Comparison of ENCODE assay signal across 20 mouse cellular contexts in the genomic region with DNA sequence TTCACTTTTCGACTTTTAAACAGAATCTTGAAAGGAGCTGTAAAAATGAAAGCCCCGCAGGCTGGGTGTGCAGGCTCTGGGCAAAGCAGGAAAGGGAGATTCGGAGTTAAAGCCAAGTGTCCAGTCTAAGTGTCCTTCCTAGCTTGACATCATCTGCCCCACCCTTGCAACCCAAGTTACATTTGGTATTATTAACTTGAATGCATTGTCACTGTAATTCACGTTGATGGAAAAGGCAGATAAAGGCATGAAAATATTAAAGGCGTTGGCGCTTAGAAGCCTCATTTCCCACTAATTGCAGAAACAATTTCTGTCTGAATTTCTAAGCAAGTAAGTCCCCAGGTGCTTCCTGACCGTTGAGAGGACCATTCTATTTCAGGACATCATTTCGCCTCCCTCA. TPM values are rescaled to one million over a fixed set of nuclear protein-coding genes. Genes with fewer than 3 reads are reported as not detected.
A peak's percentile ranks its signal among the peaks of the same experiment; 100 is the strongest.
DNase-seq lines count a peak whose midpoint lies in the region; ATAC-seq and TF ChIP-seq lines count a peak whose summit lies in the region.
"Had no signal": no experiment of that assay in that cellular context is flagged by ENCODE, and none has a peak within 500 bp of the region (broad histone marks: within the 10 kb centered on the region; RNA-seq: fewer than 3 reads in every experiment).

No protein-coding gene starts in this region.

- no peaks in the 10 kb centered on the region for H3K79me2 ChIP-seq in CH12.LX (replicated peaks; ENCODE audit: control insufficient read depth, extremely low read depth, insufficient read depth, poor library complexity, severe bottlenecking)

- no peak overlapping the region for H3K9ac ChIP-seq in heart, embryonic 16.5 days (ENCODE audit: low read length)
- no peak overlapping the region for H3K9ac ChIP-seq in CH12.LX (ENCODE audit: insufficient read depth, low read depth)
- no peak overlapping the region for H3K9ac ChIP-seq in hindbrain, embryonic 12.5 days
- H3K9ac ChIP-seq: forebrain, embryonic 15.5 days; hindbrain, embryonic 15.5 days; limb, embryonic 12.5 days; liver, embryonic 14.5 days had no signal

- in situ Hi-C loops in CH12.LX (cut with MboI; ENCODE audit: low pct_ligation_motif_present, low pct_unique_long_range_greater_than_20kb, low sequenced_read_pairs) = no loop called here

- TF ChIP-seq RAD21 in CH12.LX (IDR thresholded peaks at IDR 0.05; ENCODE audit: low read depth, low read length) = no peak

- H3K27me3 ChIP-seq in heart, embryonic 16.5 days (ENCODE audit: control insufficient read depth, insufficient read depth, low read length) = no peaks in the 10 kb centered on the region
- H3K27me3 ChIP-seq in CH12.LX (replicated peaks) = no peaks in the 10 kb centered on the region
- no peaks in the 10 kb centered on the region; the same call in 1 of the 2 replicates for H3K27me3 ChIP-seq in hindbrain, embryonic 12.5 days
- H3K27me3 ChIP-seq: forebrain, embryonic 15.5 days; hindbrain, embryonic 15.5 days had no signal

- no peak overlapping the region for H3K4me3 ChIP-seq in heart, embryonic 16.5 days (ENCODE audit: low read length)
- H3K4me3 ChIP-seq in lung, adult 2 months (replicated peaks; ENCODE audit: extremely low read depth, low read depth, low read length) = no peak overlapping the region
- H3K4me3 ChIP-seq in CH12.LX (replicated peaks in 1 of 3; ENCODE audit: low read depth in 2 of 3, low read length in 2 of 3, poor library complexity in 1 of 3) = no peak overlapping the region
- H3K4me3 ChIP-seq in brown adipose tissue, adult 24 weeks (ENCODE audit: insufficient read depth, low read depth, low read length) = no peak overlapping the region; the same call in 1 of the 2 replicates
- no peak overlapping the region for H3K4me3 ChIP-seq in hindbrain, embryonic 12.5 days
- H3K4me3 ChIP-seq: erythroblast, embryonic 14.5 days; forebrain, embryonic 15.5 days; hindbrain, embryonic 15.5 days; layer of hippocampus, adult 2 months; limb, embryonic 12.5 days had no signal

- H3K36me3 ChIP-seq in heart, embryonic 16.5 days (ENCODE audit: control insufficient read depth, insufficient read depth) = no peaks in the 10 kb centered on the region
- no peaks in the 10 kb centered on the region for H3K36me3 ChIP-seq in CH12.LX (replicated peaks in 1 of 2; ENCODE audit: control insufficient read depth in 1 of 2, insufficient read depth in 1 of 2, low read length in 1 of 2)
- H3K36me3 ChIP-seq in hindbrain, embryonic 12.5 days = no peaks in the 10 kb centered on the region
- H3K36me3 ChIP-seq: hindbrain, embryonic 15.5 days; limb, embryonic 12.5 days had no signal

- H3K4me1 ChIP-seq in heart, embryonic 16.5 days (ENCODE audit: control insufficient read depth, insufficient read depth, low read length) = peaks cover 15% of the 10 kb centered on the region
- H3K4me1 ChIP-seq in lung, adult 2 months (ENCODE audit: control insufficient read depth, insufficient read depth, low read length) = peaks cover 23% of the 10 kb centered on the region
- peaks cover 0 to 12% of the 10 kb centered on the region in 2 experiments; a peak in 2 of 4 replicates for H3K4me1 ChIP-seq in CH12.LX (ENCODE audit: control insufficient read depth in 1 of 2, insufficient read depth in 2 of 2)
- peaks cover 7% of the 10 kb centered on the region for H3K4me1 ChIP-seq in brown adipose tissue, adult 24 weeks (ENCODE audit: control insufficient read depth, insufficient read depth, insufficient read length, low read length)
- H3K4me1 ChIP-seq in hindbrain, embryonic 12.5 days = peaks cover 20% of the 10 kb centered on the region

- no peak overlapping the region for H3K27ac ChIP-seq in heart, embryonic 16.5 days (ENCODE audit: low read length)
- no peak overlapping the region for H3K27ac ChIP-seq in CH12.LX (ENCODE audit: insufficient read depth, low read depth)
- peak overlapping the region; percentile 14; the same call in 1 of the 2 replicates for H3K27ac ChIP-seq in brown adipose tissue, adult 24 weeks (replicated peaks; ENCODE audit: low read depth, low read length)
- H3K27ac ChIP-seq in hindbrain, embryonic 12.5 days = no peak overlapping the region
- H3K27ac ChIP-seq: forebrain, embryonic 15.5 days; hindbrain, embryonic 15.5 days; layer of hippocampus, adult 2 months; limb, embryonic 12.5 days; liver, embryonic 14.5 days had no signal

- TF ChIP-seq POLR2A in lung, adult 2 months (IDR thresholded peaks at IDR 0.05; ENCODE audit: borderline replicate concordance, extremely low read depth, low read depth, low read length) = no peak
- no peak for TF ChIP-seq POLR2A in CH12.LX (IDR thresholded peaks at IDR 0.05; ENCODE audit: low read depth, low read length)

- no peak for ATAC-seq in heart, embryonic 16.5 days (replicated peaks; ENCODE audit: extremely low read depth, insufficient read depth, low FRiP score)
- ATAC-seq in hindbrain, embryonic 12.5 days (ENCODE audit: low FRiP score) = no peak
- ATAC-seq: forebrain, embryonic 15.5 days; intestine, postnatal 0 days had no signal

- no peak for TF ChIP-seq CTCF in lung, adult 2 months (IDR thresholded peaks at IDR 0.05; ENCODE audit: insufficient read depth, low read length)
- no peak for TF ChIP-seq CTCF in CH12.LX (conservative IDR thresholded peaks at IDR 0.05 in 1 of 2, IDR thresholded peaks at IDR 0.05 in 1 of 2; ENCODE audit: low read depth in 2 of 2, low read length in 2 of 2)

- peak overlapping the region; percentile 17; the same call in 1 of the 2 replicates for H3K4me2 ChIP-seq in heart, embryonic 16.5 days (ENCODE audit: low read depth, low read length)
- peak overlapping the region; percentile 81 for H3K4me2 ChIP-seq in CH12.LX (ENCODE audit: insufficient read depth, low read depth, poor library complexity, severe bottlenecking)
- H3K4me2 ChIP-seq in hindbrain, embryonic 12.5 days (replicated peaks) = no peak overlapping the region
- H3K4me2 ChIP-seq: forebrain, embryonic 15.5 days; hindbrain, embryonic 15.5 days; limb, embryonic 12.5 days had no signal

- no peak for DNase-seq in heart, postnatal 4 days
- peak; percentile 28 for DNase-seq in lung, adult 2 months
- no peak for DNase-seq in lung, adult 18-20 months
- DNase-seq in CH12.LX (ENCODE audit: extremely low read depth) = no peak
- DNase-seq in testis, postnatal 14 days (ENCODE audit: low spot score) = no peak
- DNase-seq: adrenal gland, postnatal 10 days; cerebellum, adult 8-10 months; right cerebral cortex, adult 18-20 months; thymus, adult 18-20 months had no signal

- no peaks in the 10 kb centered on the region for H3K9me3 ChIP-seq in heart, embryonic 16.5 days (replicated peaks; ENCODE audit: control insufficient read depth, low read length)
- no peaks in the 10 kb centered on the region for H3K9me3 ChIP-seq in CH12.LX (replicated peaks; ENCODE audit: low read length)
- H3K9me3 ChIP-seq in hindbrain, embryonic 12.5 days (replicated peaks) = no peaks in the 10 kb centered on the region
- H3K9me3 ChIP-seq: forebrain, embryonic 15.5 days; hindbrain, embryonic 15.5 days; limb, embryonic 12.5 days had no signal

- dilution Hi-C loops in CH12.LX (cut with MboI; ENCODE audit: extremely low pct_ligation_motif_present, extremely low pct_unique_long_range_greater_than_20kb, low sequenced_read_pairs) = no loop called here

- 63% methylated on average over 8 of the region's 8 CpGs for WGBS in heart, embryonic 16.5 days
- 21% methylated on average over 8 of the region's 8 CpGs for WGBS in lung, adult 2 months
- WGBS in hindbrain, embryonic 12.5 days = 77% methylated on average over 8 of the region's 8 CpGs

- no peak for TF ChIP-seq EP300 in CH12.LX (IDR thresholded peaks at IDR 0.05; ENCODE audit: low read length)

TF ChIP-seq in CH12.LX, 34 proteins besides CTCF, POLR2A, EP300 and RAD21:
- TF ChIP-seq TBP (conservative IDR thresholded peaks at IDR 0.05; ENCODE audit: low read depth, low read length) (no peak), CHD1 (IDR thresholded peaks at IDR 0.05; ENCODE audit: low read depth, low read length) (no peak), SIN3A (IDR thresholded peaks at IDR 0.05; ENCODE audit: low read length) (no peak), MAZ (IDR thresholded peaks at IDR 0.05; ENCODE audit: low read depth, low read length) (no peak), USF1 (IDR thresholded peaks at IDR 0.05; ENCODE audit: low read depth, low read length) (no peak), NELFE (IDR thresholded peaks at IDR 0.05; ENCODE audit: low read depth, low read length) (no peak)

RNA-seq across cellular contexts. Expression of gene Socs2, which starts 20.6 kb away (rescaled TPM):
- 33.9 and 40.8 TPM in 2 replicates for polyA plus RNA-seq in heart, embryonic 16.5 days (2015; fragmentation: Nextera tagmentation; extraction: Ambion mirVana)
- 100 to 1,000 TPM; 114 to 125 TPM for total RNA-seq in heart, postnatal 4 days (2021)
- 83.1 and 140 TPM in 2 replicates for polyA plus RNA-seq in lung, adult 2 months (2012; rRNA removed)
- total RNA-seq in CH12.LX (2012; rRNA removed) (7.8 and 8.1 TPM in 2 replicates), CH12.LX (2014; rRNA removed) (13.8 and 15.7 TPM in 2 replicates)
- polyA plus RNA-seq in CH12.LX (2012; ENCODE audit: insufficient read length, low read depth) = 12.0 and 16.3 TPM in 2 replicates
- polyA plus RNA-seq in brown adipose tissue, adult 24 weeks (2012; ENCODE audit: insufficient read depth, insufficient read length, missing spikeins) = 2.5 and 3.4 TPM in 2 replicates
- 82.8 and 85.0 TPM in 2 replicates for polyA plus RNA-seq in hindbrain, embryonic 12.5 days (2016; fragmentation: Nextera tagmentation; extraction: Ambion mirVana)
- total RNA-seq: common myeloid progenitor, adult 5-6 weeks had no signal
